Mouse (Mus musculus): ENCODE results near the gene Adgrg1. TPM values are rescaled to one million over a fixed set of nuclear protein-coding genes. Genes with fewer than 3 reads are reported as not detected.

The Adgrg1 gene
- polyA plus RNA-seq, 1 experiment: 146 TPM

GRCm38 (mm10) chr8:94995336-94995893 is 20.9 kb downstream of the Adgrg1 start:
- no peaks in the 10 kb centered on the region for H3K27me3 ChIP-seq (ENCODE audit: control insufficient read depth, insufficient read depth, low read length)
- H3K27ac ChIP-seq (ENCODE audit: control insufficient read depth, insufficient read depth, low read length): no peak overlapping the region
- TF ChIP-seq POLR2A (IDR thresholded peaks at IDR 0.05; ENCODE audit: control insufficient read depth, extremely low read depth, insufficient read depth, low read length, poor library complexity) (no peak), CTCF (IDR thresholded peaks at IDR 0.05; ENCODE audit: borderline replicate concordance, control insufficient read depth, extremely low read depth, insufficient read depth, low read length, poor library complexity) (no peak)
- H3K36me3 ChIP-seq (ENCODE audit: control insufficient read depth, insufficient read depth, low read length): no peaks in the 10 kb centered on the region
- H3K4me1 ChIP-seq (replicated peaks; ENCODE audit: control insufficient read depth, insufficient read depth, low read length): peaks cover 56% of the 10 kb centered on the region
- WGBS: 79% methylated on average over 5 of the region's 5 CpGs
- no peak for DNase-seq
- H3K4me3 ChIP-seq (ENCODE audit: control insufficient read depth, insufficient read depth, low read length): no peak overlapping the region

GRCm38 (mm10) chr8:94996037-94996436 is 21.5 kb downstream of the Adgrg1 start:
- WGBS: 84% methylated on average over 12 of the region's 12 CpGs
- Histone ChIP-seq H3K4me1 (replicated peaks; ENCODE audit: control insufficient read depth, insufficient read depth, low read length) (peaks cover 55% of the 10 kb centered on the region), H3K27ac (ENCODE audit: control insufficient read depth, insufficient read depth, low read length) (no peak overlapping the region)

GRCm38 (mm10) chr8:94996899-94997856 is 22.6 kb downstream of the Adgrg1 start:
- H3K4me3 ChIP-seq (ENCODE audit: control insufficient read depth, insufficient read depth, low read length): no peak overlapping the region
- H3K36me3 ChIP-seq (ENCODE audit: control insufficient read depth, insufficient read depth, low read length): no peaks in the 10 kb centered on the region
- no peak for TF ChIP-seq CTCF (IDR thresholded peaks at IDR 0.05; ENCODE audit: borderline replicate concordance, control insufficient read depth, extremely low read depth, insufficient read depth, low read length, poor library complexity)
- no peak for TF ChIP-seq POLR2A (IDR thresholded peaks at IDR 0.05; ENCODE audit: control insufficient read depth, extremely low read depth, insufficient read depth, low read length, poor library complexity)
- DNase-seq: no peak
- 87% methylated on average over 6 of the region's 6 CpGs for WGBS
- H3K27me3 ChIP-seq (ENCODE audit: control insufficient read depth, insufficient read depth, low read length): no peaks in the 10 kb centered on the region
- H3K27ac ChIP-seq (ENCODE audit: control insufficient read depth, insufficient read depth, low read length): no peak overlapping the region
- peaks cover 52% of the 10 kb centered on the region for H3K4me1 ChIP-seq (replicated peaks; ENCODE audit: control insufficient read depth, insufficient read depth, low read length)

More at GRCm38 (mm10) chr8:94996037-94996436, 21.5 kb downstream of the Adgrg1 start:
- Histone ChIP-seq H3K27me3 (ENCODE audit: control insufficient read depth, insufficient read depth, low read length) (no peaks in the 10 kb centered on the region), H3K4me3 (ENCODE audit: control insufficient read depth, insufficient read depth, low read length) (no peak overlapping the region), H3K36me3 (ENCODE audit: control insufficient read depth, insufficient read depth, low read length) (no peaks in the 10 kb centered on the region)
- TF ChIP-seq POLR2A (IDR thresholded peaks at IDR 0.05; ENCODE audit: control insufficient read depth, extremely low read depth, insufficient read depth, low read length, poor library complexity) (no peak), CTCF (IDR thresholded peaks at IDR 0.05; ENCODE audit: borderline replicate concordance, control insufficient read depth, extremely low read depth, insufficient read depth, low read length, poor library complexity) (no peak)
- no peak for DNase-seq

DNA sequence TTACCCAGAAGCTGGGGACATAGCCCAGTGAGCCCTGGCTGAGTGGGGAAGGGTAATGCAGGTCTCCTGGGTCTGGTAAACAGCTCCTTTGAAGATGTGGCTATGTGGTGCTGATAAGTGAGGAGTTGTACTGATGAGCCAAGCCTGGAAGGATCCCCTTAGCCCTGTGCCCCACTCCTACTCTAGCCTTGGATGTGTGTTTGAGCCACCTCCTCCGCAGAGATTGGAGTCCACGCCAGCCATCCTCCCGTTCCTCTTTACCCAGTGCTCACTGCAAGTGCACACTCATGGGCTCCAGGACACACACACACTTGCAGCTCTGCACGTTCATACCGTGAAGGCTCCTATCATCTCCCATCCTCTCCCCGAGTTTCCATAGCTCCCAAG is 23.3 kb downstream of the Adgrg1 start:
- DNase-seq: no peak
- no peak overlapping the region for H3K4me3 ChIP-seq (ENCODE audit: control insufficient read depth, insufficient read depth, low read length)
- peaks cover 45% of the 10 kb centered on the region for H3K4me1 ChIP-seq (replicated peaks; ENCODE audit: control insufficient read depth, insufficient read depth, low read length)

GRCm38 (mm10) chr8:94998431-94998830 is 23.9 kb downstream of the Adgrg1 start:
- 0 out of 2 replicates have a peak, but pooled peaks cover 4% of the 10 kb centered on the region for H3K36me3 ChIP-seq (ENCODE audit: control insufficient read depth, insufficient read depth, low read length)
- DNase-seq: no peak
- no peak for TF ChIP-seq CTCF (IDR thresholded peaks at IDR 0.05; ENCODE audit: borderline replicate concordance, control insufficient read depth, extremely low read depth, insufficient read depth, low read length, poor library complexity)
- no peak for TF ChIP-seq POLR2A (IDR thresholded peaks at IDR 0.05; ENCODE audit: control insufficient read depth, extremely low read depth, insufficient read depth, low read length, poor library complexity)
- WGBS: 68% methylated on average over 2 of the region's 2 CpGs
- peaks cover 39% of the 10 kb centered on the region for H3K4me1 ChIP-seq (replicated peaks; ENCODE audit: control insufficient read depth, insufficient read depth, low read length)
- no peak overlapping the region for H3K27ac ChIP-seq (ENCODE audit: control insufficient read depth, insufficient read depth, low read length)
- no peaks in the 10 kb centered on the region for H3K27me3 ChIP-seq (ENCODE audit: control insufficient read depth, insufficient read depth, low read length)
- H3K4me3 ChIP-seq (ENCODE audit: control insufficient read depth, insufficient read depth, low read length): no peak overlapping the region

More for the DNA sequence above, 23.3 kb downstream of the Adgrg1 start:
- Histone ChIP-seq H3K27me3 (ENCODE audit: control insufficient read depth, insufficient read depth, low read length) (no peaks in the 10 kb centered on the region), H3K36me3 (ENCODE audit: control insufficient read depth, insufficient read depth, low read length) (no peaks in the 10 kb centered on the region), H3K27ac (ENCODE audit: control insufficient read depth, insufficient read depth, low read length) (no peak overlapping the region)
- 78% methylated on average over 6 of the region's 6 CpGs for WGBS
- TF ChIP-seq POLR2A (IDR thresholded peaks at IDR 0.05; ENCODE audit: control insufficient read depth, extremely low read depth, insufficient read depth, low read length, poor library complexity) (no peak), CTCF (IDR thresholded peaks at IDR 0.05; ENCODE audit: borderline replicate concordance, control insufficient read depth, extremely low read depth, insufficient read depth, low read length, poor library complexity) (no peak)

DNA sequence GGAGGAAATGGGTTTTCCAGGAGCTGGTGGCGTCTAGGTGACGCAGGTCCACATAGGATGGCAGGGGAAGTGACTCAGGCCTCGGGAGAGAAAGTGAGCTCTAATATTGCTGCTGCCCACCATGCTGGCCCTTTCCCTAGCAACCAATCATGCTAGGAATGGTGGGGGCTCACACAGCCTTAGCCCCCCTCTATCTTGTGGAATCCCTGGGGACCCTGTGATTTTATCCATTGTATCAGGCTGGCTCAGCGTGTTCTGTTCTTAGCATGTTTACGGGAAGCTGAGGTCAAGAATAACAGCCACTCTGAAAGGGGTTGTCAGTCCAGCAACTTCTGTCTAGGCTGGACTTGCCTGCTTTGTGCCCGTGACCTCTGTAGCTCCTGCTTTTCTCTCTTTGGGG is 24.5 kb downstream of the Adgrg1 start:
- WGBS: 92% methylated on average over 6 of the region's 6 CpGs
- DNase-seq: no peak
- Histone ChIP-seq H3K27me3 (ENCODE audit: control insufficient read depth, insufficient read depth, low read length) (no peaks in the 10 kb centered on the region), H3K36me3 (ENCODE audit: control insufficient read depth, insufficient read depth, low read length) (0 out of 2 replicates have a peak, but pooled peaks cover 6% of the 10 kb centered on the region), H3K27ac (ENCODE audit: control insufficient read depth, insufficient read depth, low read length) (no peak overlapping the region), H3K4me3 (ENCODE audit: control insufficient read depth, insufficient read depth, low read length) (no peak overlapping the region), H3K4me1 (replicated peaks; ENCODE audit: control insufficient read depth, insufficient read depth, low read length) (peaks cover 34% of the 10 kb centered on the region)
- no peak for TF ChIP-seq POLR2A (IDR thresholded peaks at IDR 0.05; ENCODE audit: control insufficient read depth, extremely low read depth, insufficient read depth, low read length, poor library complexity)

All from thymus, adult 2 months (tissue).